Mouse (Mus musculus) WW6 (cell line): Measurements from ENCODE around the gene Pprc1.

ENCODE experiments used
- DNase-seq: peaks from one replicate; pipeline ENCODE4 v3.0.0-alpha.2; 2013; ENCODE audit warnings: low read depth, low spot score

The Pprc1 gene

DNA sequence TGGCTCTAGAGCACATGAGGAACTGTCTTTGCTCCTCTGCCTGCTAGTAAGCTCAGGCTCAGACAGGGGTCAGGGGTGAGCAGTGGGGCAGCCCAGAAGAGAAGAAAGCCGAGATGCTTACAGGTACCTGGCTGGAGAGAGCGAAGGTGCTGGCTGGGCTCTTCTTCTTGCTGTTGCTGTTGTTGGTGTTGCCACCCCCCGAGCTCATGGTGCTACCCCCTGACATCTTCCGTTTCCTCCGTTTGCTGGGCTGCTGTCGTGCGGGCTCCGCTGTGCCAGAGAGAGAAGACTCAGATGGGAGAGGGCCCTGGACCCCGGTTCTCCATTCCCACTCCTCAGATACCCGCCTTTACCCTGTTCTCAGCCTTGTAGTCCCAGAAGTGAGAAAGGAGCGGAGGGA is 10.8 kb upstream of the Pprc1 start:
- DNase-seq, result no peak

DNA sequence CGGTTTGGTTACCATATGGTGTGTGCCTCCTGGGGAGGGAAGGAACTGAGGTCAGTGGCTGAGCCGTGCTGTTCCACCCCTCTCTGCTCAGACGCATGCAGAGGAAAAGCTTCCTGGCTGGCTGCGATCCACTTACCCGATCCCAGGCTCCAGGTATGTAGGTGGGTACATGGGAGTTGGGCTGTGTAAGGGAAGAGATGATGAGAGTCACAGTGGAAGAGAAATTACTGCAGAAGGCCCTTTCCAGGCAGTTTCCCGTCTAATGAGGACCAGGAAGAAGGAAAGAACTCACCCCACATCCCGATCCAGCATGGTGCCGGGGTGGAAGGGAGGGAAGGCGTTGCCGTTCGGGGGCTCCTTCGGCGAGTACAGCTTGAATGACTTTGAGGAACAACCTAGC is 8.7 kb upstream of the Pprc1 start:
- DNase-seq, result no peak

- DNase-seq, result no peak
These were observed 8.0 kb upstream of the Pprc1 start for GRCm38 (mm10) chr19:46036477-46037242.

DNA sequence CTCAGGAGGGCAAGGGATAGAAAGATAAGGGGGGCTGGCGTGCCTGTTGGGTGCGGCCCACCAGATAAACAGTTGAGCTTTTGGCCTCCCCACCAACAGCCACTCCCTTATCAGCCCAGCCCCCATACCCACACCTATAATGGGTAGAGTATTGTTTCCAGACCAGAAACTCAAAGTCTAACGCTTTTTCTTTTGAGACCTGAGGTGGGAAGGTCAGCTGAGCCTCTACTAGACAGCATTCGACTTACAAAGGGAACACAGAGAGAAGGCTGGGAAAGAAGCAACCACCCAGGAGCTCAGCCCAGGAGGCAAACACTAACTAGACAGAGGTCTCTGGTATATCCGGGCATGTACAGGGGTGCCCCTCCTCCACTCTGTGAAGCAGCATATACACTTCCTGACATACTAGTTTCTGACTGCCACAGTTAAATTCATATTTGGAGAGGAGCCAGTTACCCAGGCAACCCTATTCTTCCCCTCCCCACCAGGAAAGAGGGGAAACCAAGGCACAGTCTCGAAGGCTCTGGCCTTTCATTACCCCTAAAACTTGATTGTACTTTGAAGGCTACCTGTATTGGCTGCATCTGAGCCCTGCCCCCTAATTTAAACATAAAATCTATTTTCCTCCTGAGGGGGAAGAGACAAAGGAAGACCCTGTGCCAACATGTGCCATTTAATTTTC is 7.3 kb upstream of the Pprc1 start:
- no peak for DNase-seq

- DNase-seq, result no peak
These were observed 6.5 kb upstream of the Pprc1 start for GRCm38 (mm10) chr19:46037925-46038850.

- DNase-seq, result no peak
These were observed 5.8 kb upstream of the Pprc1 start for GRCm38 (mm10) chr19:46038851-46039260.

- DNase-seq, result peak; percentile 68
These were observed 5.2 kb upstream of the Pprc1 start for GRCm38 (mm10) chr19:46039478-46039877.

DNA sequence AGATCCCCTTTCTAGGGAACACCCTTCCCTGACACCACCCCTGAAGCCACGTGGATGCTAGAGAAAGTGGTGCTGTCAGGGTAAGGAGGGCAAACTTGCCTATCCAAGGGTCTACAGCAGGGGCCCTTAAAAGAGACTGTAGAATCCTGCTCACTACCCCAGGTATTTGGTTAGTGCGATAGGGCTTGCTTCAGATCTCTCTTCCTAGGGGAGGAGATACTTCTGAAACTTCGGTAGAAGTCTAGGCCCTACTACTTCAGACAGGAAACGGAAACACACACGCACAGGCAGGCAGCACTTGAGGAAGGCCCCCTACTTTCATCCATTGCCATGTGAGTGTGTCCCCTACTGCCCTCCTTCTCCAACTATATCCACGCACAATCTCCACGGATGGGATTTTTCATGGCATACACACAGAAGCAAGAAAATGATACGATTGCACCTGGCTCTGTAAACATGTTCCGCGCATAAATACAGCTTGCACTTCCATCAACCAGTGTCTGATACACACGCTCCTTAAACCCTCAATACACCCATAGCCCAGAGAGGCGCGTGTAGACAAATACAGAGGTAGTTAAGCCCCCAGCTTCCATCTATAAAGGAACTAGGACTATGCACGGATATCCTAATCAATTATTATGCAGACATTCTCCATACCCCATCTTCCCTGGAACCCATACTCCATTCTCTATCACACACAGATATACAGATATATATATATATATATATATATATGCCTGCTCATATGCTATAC is 4.4 kb upstream of the Pprc1 start:
- DNase-seq, result no peak

- DNase-seq, result no peak
These were observed 3.3 kb upstream of the Pprc1 start for GRCm38 (mm10) chr19:46041299-46041932.

GRCm38 (mm10) chr19:46041933-46042475 is 2.7 kb upstream of the Pprc1 start:
- DNase-seq, result no peak

DNA sequence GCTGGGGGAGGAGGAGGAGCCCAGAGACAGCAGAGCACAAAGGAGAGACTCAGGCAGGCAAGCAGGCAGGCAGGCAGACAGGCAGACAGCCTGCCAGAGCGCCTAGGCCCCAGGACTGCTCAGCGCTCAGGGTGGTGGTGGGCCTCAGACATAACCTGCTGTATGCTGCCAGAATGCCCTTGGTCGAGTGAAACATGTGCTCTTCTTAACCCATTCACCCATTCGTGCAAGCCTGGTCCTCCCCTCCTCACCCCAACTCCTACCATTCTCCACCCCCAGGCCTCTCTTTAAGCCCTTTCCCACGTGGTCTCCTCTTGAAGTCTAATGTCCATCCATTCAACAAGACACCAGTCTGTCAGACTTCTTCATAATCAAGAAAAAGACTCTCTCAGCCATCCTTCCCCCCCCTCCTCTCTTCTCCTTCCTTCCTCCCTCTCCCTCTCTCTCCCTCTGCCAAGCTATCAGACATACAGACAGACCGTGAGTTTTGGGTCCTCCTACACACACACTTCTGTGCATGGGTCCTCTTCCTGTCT is 2.1 kb upstream of the Pprc1 start:
- no peak for DNase-seq

GRCm38 (mm10) chr19:46043380-46043779 is 1.3 kb upstream of the Pprc1 start:
- no peak for DNase-seq

DNA sequence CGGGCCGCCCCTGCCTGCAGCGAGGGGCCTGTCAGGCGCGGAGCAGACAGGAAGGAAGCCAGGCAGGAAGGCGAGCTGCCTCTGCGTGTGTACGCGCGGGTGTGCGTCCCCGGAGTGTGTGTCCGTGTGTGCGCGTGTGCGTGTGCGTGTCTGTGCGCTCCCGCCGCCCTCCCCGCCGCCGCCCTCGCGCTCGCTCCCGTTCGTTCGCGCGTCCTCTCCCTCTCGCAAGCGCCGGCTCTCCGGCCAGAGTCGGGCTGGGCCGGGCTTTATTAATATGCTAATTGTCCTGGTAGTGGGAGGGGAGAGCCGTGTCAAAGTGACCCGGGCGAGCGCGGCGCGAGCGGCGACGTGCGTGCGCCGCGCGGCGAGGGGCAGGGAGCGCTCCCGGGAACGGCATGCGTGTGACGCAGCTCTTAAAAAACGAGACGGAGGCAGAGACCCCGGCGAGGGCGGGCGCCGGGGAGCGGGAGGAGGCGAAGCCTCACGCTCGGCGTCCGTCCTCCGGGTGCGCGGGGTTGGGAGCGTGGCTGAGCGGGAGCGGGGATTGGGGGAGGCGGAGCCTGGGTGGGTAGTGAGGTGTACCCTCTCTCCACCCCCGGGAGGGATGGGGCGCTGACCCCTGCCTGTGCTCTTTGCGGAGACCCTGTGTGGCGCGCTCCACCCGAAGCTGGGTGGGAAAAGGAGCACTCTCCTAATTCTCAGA is 458 bp downstream of the Pprc1 start, which contains the start of gene Ldb1:
Ldb1 (minus strand) TSS at position 222 of the 703 bp plus-strand sequence.
- peak; percentile 76 for DNase-seq

DNA sequence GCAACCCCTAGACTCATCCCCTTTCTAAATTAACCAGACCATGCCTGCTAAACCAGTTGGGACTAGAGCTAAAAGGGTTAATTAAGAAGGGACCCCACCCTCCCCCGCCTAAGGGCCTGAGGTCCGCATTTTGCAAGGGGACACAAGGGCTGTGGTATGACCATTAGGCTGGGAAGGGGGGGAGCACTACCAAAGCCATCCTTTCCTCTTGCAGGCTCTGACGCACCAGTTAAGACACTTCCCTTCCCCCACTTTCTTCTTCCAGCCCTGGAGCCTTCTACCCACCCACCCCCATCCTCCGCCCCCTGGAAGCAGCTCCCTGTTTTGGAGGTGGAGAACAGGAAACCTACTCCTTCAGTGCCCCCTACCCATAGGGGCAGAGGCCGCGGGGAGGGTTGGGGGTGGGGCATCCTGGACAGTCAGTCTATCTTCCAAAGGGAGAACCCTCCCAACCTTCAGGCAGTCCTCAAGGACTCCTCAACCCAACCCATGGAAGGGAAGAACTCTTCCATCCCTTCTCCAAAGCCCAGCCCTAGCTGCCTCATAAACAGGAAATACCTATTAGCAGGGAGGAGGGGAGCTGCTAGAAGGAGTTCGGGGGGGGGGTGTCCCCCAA is 1.1 kb downstream of the Pprc1 start:
- peak; percentile 53 for DNase-seq

- no peak for DNase-seq
These were observed 1.9 kb downstream of the Pprc1 start for GRCm38 (mm10) chr19:46046621-46047025.

DNA sequence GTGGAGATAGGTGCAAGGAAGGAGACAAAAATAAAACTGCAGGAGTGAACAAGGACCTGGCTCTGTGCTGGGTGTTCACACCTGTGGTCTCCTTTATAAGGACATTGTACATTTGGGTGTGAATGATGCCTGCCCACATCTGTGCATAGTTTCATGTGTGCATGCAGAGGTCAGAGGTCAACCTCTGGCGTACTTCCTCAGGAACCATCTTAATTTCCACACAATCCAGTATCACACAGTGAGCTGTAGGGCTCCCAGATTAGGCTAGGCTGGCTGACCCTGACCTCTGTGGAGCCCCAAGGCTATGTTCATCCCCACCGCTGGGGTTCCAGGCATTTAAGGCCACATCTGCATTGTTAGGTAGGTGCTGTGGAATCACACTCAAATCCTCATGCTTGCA is 2.7 kb downstream of the Pprc1 start:
- DNase-seq, result no peak

DNA sequence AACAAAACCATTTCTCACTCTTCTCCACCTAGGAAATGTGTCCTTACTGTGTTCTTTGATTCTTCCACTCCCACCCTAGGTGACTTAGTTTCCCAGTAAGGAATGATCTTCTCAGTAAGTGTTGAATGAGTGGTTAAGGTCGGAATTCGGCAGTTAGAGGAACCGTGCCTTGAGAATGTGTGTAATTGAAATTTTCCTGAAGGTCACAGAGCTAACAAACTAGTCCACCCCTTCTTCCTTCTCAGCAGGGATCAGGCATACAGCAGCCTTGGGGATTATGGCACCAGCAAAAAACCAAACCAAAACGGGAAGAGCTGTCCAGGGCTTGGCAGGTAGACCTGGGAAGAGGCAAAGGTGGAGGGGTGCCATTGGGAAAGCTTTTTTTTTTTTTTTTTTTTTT is 4.4 kb downstream of the Pprc1 start:
- DNase-seq, result no peak

DNA sequence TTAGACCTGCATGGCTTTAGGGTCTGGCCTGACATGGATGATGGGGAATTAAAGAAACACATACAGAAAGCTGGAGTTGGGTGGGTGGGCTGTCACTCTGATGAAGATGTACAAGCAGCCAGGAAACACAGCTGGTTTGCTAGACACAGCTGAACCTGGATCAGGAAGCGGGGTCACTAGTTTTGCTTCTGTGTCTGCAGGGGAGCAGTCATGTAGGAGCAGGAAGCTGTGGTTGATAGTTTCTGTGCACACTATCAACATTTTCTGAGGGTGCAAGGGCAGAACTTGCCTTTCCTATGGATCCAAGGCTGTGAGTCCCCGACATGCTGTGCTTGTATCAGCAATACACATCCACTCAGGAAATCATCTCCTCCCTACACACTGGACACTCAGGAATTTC is 5.8 kb downstream of the Pprc1 start:
- DNase-seq, result no peak

- no peak for DNase-seq
These were observed 11.2 kb downstream of the Pprc1 start for GRCm38 (mm10) chr19:46055752-46056387.
